Mouse (Mus musculus) frontal cortex, postnatal 10 days (tissue): Measurements from ENCODE around the gene Tyms.

ENCODE experiments used
- DNase-seq, 2 experiments: peaks; one replicate each; pipeline ENCODE4 v3.0.0; 2022; ENCODE audit warnings: low spot score in 2 of 2, mixed read lengths in 1 of 2

Gene Tyms

DNA sequence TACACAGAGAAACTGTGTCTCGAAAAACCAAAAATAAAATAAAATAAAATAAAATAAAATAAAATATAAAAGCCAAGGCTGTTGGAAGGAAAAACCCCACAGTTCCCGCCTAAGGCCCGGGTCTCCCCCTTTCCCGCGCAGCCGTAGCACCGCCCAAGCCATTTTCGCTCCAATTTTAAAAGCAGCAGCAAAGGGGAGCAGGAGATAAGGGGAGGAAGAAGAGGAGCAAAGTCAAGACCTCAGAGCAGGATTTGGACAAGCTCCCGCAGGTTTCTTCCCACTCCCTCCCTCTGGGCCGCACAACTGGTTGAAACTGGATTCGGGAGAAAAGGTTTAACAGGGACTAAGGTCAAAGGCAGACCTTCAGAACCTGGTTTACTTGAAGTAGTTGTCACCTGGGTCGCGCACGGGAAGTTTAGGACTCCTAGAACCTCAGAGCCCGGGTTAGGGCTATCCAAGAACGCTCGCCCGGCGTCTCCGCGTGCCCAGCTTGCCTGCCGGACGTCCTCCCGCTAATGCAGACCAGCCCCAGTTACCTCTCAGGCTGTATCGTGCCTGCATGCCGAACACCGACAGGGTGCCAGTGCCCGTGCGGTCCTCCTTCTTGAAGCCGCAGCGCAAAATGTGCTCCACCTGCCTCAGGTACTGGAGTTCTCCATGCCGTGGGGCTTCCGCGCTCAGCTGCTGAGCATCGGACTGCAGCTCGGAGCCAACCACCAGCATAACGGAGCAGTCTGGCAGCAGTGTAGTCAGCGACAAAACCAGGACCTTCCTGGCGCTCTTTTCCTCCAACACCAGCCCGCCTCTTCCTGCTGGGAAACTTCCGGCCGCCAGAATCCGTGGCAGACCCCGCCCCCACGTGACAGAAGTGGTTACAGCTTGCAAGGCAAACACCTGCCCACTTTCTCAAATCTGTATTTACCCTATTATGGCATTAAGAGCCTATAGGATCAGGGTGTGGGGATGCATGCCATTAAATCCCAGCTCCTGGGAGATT lies at the start of gene Tyms:
TSS of gene Tyms (minus strand) at position 793 of the 997 bp plus-strand sequence.
- DNase-seq, result peak; percentile 55 to 61

DNA sequence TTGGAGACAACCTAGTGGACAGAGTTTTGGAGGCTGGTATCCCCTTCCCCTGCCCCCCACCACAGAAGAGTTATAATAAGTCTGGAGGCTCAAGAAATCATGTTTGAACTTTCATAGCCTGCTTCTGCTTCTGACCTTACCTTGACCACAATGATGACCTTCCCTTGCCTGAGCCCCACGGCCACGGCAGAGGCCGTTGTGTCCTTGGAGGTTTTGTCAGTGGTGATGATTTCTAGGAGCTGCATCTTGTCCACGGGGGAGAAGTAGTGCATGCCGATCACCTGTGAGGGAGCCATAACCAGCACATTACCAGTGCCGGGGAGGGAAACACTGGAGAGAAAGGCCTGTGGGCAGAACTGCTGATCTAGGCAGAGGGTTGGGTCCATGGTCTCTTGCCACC lies 49.1 kb upstream of the Tyms start:
- no peak for DNase-seq

DNA sequence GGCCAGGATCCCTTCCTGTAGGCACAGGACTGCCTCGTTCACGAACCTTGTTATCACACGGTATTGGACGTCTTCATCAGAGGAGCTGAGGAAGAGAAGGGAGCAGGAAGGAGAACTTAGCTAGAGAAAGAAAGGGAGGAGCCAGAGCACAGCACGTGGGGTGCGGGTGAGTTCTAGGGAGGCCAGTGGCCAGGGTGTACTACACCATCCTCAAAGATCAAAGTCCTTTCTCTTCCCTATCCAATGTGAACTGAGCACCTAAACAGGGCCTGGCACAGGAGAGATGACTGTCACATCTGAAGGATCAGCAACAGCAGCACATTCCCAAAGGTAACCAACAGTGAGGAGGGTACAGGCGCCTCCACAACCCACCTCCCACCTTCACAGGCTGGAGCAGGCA lies 46.7 kb upstream of the Tyms start:
- DNase-seq, result no peak

DNA sequence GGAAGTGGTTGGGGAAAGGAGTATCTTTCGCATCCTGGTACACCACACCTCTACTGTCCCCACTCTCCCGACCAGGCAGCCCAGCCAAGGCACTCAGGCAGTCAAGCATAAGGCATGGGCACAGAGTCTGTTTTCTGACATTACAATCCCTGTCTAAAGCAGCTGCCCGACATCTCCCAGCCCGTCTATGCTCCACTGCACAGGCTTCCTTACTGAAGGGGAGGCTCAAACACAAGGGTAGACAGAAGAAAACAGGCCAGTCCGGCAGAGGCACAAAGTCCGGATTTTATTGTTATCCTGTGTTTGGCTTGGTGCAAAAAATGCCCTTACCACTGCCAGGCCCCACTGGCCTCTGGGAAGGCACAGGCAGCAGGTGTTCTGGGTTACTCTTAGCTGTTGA lies 45.7 kb upstream of the Tyms start:
- DNase-seq, result no peak

DNA sequence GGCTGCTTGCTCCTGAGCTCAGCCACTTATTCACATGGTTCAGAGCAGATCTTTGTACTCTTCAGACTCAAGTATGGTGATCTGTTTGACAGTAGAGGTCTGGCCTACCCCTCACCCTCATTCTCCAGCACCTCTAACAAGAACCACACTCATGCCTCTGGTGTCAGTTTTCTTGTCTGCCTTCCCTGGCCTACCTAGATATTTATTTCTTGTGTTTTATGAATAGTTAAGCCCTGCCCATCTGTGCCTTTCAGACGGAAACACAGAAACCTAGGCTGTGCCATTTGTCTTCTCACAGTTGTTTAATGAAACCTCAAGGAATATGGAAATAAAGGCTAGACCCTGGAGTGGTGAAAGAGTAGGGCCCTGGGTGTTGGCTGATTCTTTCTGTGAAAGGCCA lies 44.6 kb upstream of the Tyms start:
- DNase-seq, result no peak

DNA sequence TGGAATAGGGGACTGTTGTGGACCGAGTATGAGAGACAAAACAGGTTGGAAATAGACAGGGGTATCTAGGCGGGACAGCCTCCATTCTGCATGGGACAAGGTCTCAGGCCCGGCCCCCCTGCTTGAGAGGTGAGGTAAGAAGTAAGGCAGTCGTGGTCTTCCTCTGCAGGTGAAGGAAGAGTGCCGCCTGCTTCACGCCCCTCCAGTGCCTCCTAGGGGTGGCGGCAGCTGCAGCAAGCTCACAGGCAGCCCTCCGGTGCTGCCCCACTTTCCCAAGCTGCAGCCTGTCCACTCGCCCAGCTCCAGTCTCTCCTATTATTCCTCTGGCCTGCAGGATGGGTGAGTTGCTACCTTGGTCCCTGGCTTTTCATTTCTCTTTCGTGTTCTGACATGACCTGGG lies 42.3 kb upstream of the Tyms start:
- no peak for DNase-seq

DNA sequence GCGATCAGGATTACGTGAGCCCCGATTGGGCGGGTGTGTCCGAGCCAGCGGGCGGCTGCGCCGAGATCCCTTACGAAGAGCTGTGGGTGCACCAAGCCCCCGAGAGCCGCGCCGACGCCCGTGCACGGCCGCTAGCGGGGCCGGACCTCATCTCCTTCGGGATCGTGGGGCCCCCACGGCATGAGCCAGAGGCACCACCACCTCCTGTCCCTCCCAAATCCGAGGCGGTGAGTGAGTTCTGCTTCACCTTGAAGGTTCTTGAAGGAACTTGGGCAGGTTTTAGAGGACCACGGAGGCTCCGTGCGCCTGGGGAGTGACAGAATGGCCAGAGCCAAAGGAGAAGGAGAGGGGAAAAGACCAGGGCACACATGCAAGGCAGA lies 41.3 kb upstream of the Tyms start:
- no peak for DNase-seq

DNA sequence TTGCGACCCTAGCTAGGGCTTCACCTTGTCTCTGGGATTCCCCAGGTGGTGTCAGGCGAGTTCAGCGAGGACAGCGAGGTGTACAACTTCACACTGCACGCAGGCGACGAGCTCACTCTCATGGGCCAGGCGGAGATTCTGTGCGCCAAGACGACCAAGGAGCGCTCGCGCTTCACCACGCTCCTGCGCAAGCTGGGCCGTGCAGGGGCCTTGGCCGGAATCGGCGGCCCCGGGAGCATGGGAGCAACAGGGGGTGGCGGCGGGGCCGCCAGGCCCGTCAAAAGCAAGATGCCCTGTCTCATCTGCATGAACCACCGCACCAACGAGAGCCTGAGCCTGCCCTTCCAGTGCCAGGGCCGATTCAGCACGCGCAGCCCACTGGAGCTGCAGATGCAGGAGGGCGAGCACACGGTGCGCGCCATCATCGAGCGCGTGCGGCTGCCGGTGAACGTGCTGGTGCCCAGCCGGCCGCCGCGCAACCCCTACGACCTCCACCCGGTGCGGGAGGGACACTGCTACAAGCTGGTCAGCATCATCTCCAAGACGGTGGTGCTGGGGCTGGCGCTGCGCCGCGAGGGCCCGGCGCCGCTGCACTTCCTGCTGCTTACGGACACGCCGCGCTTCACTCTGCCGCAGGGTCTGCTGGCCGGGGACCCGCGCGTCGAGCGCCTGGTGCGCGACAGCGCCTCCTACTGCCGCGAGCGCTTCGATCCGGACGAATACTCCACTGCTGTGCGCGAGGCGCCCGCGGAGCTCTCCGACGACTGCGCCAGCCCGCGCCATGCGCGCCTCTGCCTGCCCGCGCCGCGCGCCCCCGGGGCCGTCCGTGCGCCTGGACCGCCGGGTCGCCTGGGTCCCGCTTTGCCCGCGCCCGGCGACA lies 40.7 kb upstream of the Tyms start:
- DNase-seq, result peak in 1 of 2 experiments; percentile 81

DNA sequence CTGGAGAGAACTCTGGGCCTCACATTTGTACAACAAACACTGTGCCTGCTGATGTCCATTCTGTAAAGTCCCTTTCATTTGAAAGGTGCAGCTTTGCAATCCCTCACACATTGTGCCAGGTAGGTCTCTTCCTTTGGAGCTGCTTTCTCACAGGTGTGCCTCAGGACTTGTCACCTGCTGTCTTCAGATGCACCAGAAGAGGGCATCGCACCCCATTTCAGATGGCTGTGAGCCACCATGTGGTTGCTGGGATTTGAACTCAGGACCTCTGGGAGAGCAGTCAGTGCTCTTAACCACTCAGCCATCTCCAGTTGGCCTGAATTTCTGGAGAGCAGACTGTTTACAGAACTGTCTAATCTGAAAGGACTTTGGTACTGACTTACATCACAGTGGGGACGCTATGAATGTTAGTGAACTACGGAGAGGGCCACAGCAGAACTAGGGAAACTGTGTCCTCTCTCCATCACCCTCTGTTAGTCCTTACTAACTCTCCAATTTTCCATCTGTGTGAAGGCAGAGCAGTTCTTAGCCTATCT lies 39.2 kb upstream of the Tyms start:
- DNase-seq, result no peak

DNA sequence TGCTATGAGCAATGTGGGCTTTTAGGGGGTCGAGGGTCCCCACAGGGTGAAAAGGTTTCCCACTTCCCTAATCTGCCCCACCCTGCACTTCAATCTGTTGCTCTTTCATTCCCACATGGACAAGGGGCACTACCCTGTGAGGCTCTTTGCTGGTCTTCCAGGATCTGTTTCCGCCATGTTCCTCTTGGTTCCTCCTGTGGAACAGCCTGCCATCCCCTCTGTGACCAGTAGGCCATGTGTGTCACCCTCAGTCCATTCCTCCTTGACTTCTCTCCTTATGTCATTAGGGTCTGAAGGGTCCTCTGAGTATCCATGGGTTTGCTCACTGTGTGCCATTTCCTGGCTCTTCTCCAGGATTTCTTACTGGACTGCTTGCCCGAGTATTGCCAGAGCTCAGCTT lies 38.4 kb upstream of the Tyms start:
- no peak for DNase-seq

DNA sequence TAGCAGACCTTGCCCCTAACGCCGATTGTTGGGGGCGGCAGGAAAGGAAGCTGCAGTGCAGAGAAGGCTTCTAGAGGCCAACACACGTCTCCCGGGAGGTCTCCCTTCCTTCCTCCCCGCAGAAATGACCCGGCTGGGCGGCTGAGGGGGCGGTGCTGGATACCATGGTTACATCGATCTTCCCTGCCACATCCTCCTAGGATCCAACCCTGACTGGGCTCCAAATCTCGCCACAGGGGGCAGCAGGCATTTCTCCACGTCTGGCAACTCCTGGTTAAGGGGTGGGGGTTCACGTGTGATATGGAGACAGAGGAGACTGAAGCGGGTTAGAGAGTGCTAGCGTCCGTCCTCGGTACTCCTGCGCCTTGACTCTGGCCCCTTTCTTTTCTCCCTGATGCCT lies 37.7 kb upstream of the Tyms start:
- DNase-seq, result peak; percentile 64 to 69

DNA sequence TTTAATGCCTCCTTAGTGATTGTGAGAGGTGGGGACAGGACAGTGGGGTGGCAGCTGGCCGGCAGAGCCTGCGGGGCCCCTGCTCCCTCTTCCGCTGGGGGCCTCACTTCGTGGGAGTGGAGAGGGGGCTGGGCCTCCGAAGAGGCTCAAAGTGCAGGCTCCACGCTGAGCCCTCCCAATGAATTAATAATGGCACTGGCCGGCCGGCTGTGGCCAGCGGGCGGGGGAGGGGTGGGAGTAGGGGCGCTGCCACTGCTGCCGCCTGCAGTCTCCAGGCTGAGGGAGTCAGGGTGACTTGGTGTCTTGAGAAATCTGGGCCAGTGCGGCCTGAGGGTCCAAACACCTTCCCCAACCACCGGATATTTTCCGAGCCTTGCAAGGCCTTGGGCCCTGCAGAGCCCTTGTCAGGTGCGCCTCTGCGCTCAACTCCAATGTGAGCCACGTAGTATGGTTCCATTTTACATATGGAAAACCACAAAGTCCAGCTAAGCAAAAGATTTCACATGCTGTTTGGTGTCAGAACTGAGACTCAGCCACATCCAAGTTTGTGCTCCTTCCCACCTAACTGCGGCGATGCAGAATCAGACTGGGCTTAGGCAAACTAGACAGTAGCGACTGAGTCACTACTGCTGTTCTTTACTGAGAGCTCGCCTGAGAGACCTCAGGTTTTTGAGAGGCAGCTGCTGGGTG lies 37.1 kb upstream of the Tyms start:
- DNase-seq, result no peak

DNA sequence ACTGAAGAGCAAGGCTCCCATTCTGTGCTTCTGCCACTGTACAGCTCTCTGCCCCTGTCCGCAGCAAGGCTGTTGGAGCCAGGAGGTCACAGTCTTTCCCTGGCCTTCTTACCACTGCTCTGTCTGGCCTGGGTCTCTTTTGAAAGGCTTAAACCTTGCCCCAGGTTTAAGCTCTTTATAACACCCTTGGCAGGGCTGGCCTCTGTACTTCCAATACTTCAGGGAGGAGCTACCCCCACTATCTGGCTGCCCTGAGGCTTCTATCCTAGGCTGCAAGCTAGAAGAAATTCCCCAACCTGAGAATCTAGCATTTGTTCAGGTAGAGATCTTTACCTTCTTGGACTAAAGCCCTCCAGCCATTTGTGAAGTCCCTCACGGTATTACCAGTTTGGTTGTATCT lies 36.5 kb upstream of the Tyms start:
- DNase-seq, result no peak

DNA sequence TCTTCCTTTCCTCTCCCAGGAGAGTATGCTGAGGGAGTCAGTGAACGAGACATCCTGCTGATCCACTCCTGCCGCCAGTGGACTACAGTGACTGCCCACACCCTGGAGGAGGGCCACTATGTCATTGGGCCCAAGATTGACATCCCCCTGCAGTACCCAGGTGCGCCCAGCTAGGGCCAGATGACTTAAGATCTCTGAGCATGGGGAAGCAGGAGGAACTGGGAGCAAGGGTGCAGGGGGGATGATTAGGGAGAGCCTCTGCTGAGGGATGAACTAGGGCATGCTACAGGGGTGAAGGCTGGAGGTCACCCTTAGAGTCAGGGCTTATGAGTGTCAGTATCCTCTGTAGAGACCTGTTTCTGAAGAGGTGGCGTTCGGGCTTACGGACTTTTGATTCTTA lies 34.8 kb upstream of the Tyms start:
- DNase-seq, result no peak

DNA sequence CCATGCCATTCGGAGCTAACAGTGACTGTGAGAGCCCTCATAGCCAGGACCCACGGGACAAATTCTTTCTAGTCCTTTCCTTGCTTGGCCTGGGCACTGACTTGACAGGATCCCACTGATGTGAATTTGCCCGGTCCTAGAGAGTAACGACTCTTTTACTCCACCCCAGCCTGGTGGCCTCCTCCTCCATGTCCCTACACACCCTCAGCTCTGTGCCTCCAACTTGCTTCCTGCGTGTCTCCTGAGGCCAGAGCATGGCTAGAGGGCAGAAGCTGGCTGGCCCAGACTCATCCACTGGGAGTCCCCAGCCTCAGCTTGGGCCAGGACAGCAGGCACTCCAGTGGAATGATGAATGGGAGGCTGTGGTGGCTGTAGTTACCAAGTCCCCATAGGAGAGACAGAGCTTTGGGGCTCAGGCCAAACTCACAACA lies 34.2 kb upstream of the Tyms start:
- no peak for DNase-seq

DNA sequence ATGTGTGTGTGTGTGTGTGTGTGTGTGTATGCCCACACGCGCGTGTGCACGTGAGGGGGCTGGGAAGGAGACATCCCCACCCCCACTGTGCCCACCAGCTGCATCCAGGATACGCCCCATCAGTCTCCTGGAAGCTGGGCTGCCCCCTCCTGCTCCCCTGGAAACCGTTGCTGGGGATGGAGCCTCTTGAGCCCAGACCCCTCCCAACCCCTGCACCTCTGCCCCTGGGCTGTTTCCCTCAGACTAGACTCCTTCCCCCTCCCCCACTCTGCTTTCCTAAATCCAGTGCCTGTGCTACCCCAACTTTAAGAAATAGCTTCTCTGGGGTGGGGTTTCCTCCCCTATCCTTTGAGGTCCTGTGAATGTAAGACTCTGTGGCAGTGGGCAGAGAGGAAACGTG lies 33.8 kb upstream of the Tyms start:
- peak in 1 of 2 experiments; percentile 10 for DNase-seq

DNA sequence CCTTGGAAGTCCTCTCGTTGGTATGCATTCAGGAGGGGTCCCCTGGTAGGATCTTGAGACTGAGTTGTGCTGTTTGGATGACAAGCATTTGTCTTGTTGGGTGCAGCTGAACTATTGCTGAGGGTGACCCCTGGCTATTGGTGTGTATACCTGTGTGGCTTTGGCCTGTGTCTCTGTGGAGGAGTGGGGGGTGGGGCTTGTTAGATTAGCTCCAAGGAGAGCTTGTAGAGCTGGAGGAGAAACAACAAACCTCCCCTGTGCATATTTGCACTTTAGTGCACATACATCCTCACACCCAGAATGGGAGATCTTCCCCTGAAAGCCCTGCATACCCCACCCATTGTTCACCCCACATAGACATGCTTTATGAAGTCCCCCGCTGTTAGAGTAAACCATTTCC lies 33.3 kb upstream of the Tyms start:
- peak in 1 of 2 experiments; percentile 9 for DNase-seq

DNA sequence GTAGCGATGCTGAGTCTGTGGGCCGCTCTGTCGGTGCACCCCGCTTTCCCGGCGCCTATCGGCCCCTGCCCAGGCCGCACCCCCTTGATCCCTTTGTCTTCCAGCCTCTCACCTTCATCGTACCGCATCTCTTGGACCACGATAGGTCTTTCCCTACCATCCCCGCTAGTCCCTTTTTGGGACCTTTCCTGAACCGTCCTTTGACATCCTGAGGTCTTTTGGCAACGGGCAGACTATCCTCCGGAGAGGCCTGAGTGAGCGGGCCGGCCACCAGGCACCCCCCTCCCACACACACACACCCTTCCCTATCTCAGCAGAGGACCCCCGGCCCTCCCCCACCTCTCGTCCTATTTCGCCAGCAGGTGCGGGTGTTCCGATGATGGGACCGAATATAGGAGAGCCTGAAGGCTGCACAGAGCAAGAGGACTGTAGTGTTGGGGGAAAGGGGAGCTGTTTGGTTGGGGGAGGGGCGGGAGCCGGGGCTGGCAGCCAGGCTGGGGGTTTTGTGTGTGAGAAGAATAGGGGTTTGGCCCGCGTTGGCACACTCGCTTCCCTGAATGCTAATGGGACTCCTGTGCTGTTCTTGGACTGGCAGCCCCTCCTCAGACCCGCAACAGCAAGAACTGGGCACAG lies 32.4 kb upstream of the Tyms start, which contains the start of gene 3110082J24Rik:
TSS of gene 3110082J24Rik (minus strand) at position 419 of the 633 bp plus-strand sequence.
- peak; percentile 33 to 50 for DNase-seq

DNA sequence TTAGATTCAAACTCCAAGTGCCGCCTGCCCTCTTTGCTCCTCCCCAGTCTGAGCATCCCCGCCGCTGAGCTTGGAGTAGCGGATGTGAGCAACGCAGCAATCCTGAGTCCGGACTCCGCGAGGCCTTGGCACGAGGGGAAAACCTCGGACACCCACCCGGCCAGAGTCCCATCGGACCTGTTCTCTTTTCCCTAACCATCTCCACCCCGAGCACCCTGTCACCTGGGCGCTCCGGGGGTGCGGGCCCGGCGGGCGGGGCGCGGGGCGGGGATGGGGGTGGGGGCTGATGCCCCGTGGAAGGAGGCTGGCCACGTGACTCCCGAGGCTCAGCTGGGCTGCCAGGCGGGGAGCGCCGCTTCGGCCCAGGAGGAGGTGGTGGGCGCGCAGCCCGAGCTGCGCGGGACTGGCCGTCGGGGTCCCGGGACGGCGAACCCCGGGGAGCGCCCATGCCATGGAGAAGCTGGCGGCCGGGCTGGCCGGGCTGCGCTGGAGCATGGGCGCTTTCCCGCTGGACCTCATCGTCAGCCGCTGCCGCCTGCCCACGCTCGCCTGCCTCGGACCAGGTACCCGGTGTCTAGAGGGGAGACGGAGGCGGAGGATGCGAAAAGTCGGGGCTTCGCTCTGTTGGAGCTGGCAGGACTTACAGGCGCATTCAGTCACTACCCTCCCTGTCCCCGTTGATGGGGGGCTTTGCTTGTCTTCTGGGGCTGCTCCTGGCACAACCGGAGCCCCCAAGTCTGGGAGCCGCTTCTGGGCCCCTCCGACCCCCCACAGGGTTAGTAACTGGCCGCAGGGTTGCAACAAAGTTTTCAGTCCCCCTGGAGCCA lies 31.6 kb upstream of the Tyms start, which contains the start of gene Garem2:
TSS of gene Garem2 (plus strand) at position 321 of the 827 bp plus-strand sequence.
- peak in 1 of 2 experiments; percentile 10 for DNase-seq

DNA sequence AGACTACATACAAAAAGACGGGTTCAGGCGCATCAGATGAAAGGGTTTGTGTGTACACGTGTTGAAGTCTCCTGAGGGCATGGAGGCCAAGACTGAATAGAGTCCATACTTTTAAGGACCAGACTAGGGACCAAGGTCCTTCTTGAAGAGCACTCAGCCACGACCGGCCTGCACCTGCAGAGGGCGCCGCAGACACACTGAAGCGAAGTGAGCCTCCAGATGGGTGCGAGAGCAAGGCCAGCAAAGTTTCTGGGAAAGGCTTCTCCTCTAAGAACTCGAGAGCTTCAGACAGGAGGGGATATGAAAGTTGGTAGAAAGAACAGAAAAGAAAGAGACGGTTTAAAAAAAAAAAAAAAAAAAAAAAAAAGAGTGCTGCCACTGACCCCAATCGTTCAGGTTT lies 30.9 kb upstream of the Tyms start:
- peak; percentile 29 to 53 for DNase-seq
